Mouse (Mus musculus): ENCODE data around the gene Barx1.

GRCm38 (mm10) chr13:48668976-48669534, 6.3 kb downstream of the Barx1 start:
- TF ChIP-seq CTCF (IDR thresholded peaks at IDR 0.05 in 2 of 3, conservative IDR thresholded peaks at IDR 0.05 in 1 of 3; ENCODE audit: control insufficient read depth in 1 of 3, insufficient read depth in 1 of 3, low read depth in 2 of 3, low read length in 3 of 3, poor library complexity in 1 of 3, severe bottlenecking in 1 of 3) = no peak
- TF ChIP-seq USF1 (IDR thresholded peaks at IDR 0.05; ENCODE audit: low read depth, low read length) = no peak
- TF ChIP-seq RAD21 (IDR thresholded peaks at IDR 0.05; ENCODE audit: low read depth, low read length) = no peak
- TF ChIP-seq MAX (IDR thresholded peaks at IDR 0.05; ENCODE audit: low read length) = no peak

Measured in MEL (cell line).